Mouse (Mus musculus): ENCODE measurements around the gene Plppr2. TPM values are rescaled to one million over a fixed set of nuclear protein-coding genes. Genes with fewer than 3 reads are reported as not detected.

Plppr2 gene
- total RNA-seq (2022) = 1 to 10 TPM; 2.1 to 3.8 (median 3.2) TPM

DNA sequence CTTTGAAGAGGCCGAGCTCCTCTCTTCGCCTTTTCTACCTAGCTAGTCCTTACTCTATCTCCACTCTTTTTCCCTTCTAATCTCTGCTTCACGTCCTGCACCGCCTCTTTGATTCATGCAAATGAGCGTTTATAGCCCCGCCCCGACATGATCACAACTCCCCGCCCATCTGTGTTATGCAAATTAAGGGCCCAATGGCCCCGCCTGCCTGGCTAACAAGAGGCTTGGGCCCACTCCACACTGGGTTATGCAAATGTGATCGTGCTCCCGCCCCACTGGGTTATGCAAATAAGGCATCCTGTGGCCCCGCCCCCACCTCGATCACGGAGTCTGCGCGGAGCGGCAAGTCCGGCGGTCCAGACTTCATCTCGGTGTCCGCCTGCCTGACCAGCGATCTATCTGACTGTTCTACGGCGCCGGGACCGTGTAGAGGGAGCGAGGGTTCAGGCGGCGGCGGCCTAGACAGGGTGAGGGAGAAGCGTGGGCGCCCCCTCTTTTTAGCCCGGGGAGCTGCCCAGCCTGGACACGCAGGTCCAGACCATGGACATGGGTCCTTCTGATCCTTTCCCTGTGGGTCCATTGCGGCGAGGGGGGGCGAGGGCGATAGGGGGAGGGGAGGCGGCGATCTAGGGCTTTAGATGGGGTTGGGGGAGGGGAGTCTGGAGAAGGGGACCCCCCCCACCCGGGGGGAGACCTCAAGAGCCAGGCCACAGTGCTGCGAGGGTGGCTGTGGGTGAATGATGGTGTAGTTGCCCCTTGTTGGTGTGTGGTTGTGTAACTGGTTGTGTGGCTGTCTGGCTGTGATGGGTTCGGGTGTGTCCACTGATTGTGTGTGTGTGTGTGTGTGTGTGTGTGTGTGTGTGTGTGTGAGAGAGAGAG is at the start of gene Plppr2:
TSS of gene Plppr2 (plus strand) at position 342 of the 879 bp plus-strand sequence.
- peak; percentile 94 for DNase-seq (ENCODE audit: low spot score)

DNA sequence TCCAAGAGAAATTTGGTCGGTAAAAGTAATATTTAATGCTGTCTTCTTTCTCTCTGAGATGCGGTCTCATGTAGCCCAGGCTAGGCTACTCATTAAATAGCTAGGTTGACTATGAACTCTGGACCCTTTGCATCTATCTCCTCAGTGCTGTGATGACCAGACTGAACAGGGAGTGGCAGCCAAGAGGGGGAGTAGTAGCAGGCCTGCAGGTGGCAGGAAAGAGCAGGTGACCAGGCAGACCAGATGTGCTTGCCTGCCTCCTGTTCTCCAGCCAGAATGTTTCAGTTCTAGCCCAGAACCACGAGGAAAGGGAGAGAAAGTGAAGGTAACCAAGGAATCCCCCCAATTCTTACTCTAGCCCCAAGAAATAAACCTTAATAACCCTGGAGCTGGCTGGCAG is 47.6 kb upstream of the Plppr2 start:
- no peak for DNase-seq (ENCODE audit: low spot score)

DNA sequence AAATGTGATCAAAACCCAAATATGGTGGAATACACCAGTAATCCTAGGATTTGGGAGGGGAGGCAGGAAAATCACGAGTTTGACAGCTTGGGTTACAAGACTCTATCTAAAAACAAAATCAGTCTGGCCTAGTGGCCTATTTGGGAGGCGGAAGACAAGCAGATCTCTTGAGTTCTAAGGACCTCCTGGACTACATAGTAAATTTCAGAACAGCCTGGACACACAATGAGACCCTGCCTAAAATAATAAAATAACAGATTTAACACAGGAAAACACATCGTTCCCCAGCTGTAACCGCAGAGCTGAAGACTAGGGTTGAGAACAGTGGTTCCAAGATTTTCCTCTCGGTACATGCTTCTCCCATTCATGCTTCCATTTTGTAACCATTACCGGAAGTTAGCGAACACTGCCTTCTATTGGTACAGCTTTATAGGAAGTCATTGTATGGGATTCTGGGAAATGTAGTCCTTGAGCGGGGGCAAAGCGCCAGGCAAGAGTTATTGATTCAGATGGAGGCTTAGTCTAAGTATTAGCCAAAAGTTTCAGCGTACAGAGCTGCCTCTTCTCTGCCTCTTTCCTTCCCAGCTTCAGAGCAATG is 35.5 kb upstream of the Plppr2 start:
- peak; percentile 75 for DNase-seq (ENCODE audit: low spot score)

DNA sequence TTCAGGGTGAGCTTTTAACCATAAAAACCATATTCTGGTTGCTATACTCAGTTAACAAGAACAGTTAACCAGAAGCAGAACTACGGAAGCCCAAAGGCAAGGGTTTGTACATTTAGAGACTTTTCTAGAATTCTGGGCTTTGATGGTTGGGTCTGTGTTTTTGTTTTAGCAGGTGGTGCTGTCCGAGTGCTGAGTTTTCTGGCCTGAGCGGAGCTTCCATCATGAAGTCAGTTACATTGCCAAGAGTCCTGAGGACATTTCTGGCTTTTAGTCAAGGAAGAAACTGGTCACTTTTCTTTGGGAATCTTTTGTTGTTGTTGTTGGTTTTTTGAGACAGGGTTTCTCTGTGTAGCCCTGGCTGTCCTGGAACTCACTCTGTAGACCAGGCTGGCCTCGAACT is 32.8 kb upstream of the Plppr2 start:
- DNase-seq (ENCODE audit: low spot score) = no peak

DNA sequence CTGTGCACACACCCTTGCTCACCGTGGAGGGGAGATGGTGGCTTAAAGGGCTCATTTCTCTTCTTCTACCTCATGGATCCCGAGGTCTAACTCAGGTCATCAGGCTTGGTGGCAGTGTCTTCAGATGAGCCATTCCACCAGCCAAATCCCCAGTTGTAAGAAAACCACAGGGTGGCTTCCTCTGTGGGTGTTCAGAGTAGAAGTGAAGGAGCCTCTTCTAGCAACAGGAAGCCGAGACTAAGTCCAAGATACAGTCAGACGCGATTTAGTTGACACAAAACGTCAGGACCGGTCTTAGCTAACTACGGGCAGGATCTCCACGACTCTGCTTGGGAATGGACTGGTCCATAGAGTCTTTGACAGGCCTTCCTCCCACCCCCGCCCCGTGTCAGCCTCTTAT is 28.6 kb upstream of the Plppr2 start:
- DNase-seq (ENCODE audit: low spot score) = no peak

DNA sequence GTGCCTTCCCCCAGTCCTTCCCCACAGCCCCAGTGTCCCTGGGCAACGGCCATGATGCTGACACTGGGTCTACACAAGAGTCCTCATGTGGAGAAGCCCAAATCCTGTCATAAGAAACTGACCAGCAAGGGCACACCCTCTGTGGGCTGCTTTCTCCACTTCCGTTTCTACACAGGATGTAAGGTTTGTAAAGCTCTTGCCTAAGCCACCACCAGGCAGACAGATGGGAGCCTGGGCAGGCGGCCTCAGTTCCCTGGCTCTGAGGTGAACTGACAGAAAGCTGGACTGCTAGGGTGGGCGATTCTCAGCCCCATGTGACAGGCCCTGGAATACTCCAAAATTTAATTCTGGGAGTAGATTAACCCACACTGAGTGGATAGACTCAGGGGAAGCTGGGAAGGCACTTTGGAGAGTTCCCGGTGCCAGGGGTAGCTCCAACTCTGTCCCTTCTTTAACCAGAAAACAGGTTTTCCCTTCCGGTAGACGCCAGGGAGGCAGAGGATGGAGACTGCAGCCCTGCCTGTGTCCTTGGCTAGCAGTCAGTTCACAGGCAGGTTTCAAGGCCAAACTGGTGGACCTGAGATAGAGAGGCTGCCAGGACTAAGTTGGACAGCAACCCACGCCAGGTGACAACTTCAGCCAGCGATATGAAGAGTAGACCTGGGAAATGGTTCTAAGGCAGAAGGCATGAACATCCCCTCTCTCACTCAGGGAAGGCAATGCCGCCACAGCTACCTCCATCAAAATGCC is 27.2 kb upstream of the Plppr2 start:
- DNase-seq (ENCODE audit: low spot score) = no peak

DNA sequence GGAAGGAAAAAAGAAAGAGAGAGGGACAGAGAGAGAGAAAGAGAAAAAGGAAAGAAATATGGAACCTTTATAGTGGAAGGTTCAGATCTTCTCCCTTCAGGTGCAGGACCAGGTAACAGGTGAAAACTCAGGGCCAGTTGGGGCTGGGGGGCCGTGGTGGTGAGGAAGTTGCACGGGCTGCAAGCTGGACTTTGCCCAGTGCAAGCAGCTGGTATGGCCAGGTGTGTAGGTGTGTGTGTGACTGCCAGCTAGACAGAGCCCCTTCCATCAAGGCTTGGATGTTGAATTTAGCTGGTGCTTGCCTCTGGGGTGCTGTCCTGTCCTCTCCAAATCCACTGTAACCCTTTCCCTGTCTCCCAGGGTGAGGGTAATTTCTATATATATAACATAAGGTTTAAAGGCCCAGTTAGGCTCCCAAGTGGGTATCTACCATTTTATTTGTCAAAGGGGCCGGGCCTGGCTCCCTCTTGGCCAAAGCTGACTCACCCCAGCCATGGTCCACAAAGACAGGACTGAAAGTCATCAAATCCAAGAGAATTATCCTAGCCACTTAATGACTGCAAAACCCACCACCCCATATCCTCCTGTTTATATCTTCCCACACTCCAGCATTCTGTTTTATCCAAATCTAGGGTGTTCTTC is 19.9 kb upstream of the Plppr2 start:
- no peak for DNase-seq (ENCODE audit: low spot score)

DNA sequence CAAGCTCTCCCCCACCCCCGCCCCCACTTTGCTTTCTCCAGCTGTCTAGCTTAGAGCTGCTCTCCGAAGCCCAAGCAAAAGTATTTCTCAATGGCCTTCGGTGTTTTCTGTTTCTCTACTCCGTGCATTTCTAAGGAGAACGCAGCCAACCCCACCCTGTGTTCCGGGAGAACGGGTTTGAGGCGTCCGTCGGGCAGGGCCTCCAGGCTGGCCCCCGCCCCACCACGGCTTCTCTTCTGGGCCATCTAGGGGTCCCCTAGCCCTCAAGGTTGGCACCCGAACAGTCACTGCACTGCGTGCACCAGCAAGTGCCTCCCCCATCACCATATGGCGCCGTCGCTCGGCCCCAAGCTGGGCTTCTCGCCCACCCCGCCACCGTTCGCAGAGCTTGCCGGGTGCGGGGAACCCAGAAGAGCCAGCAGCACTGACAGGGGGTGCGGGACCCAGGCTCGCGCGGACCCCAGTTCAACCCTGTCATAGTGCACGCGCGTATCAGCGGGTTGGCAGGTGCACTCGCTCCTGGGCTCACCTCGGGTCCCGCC is 19.3 kb upstream of the Plppr2 start:
- peak; percentile 28 for DNase-seq (ENCODE audit: low spot score)

DNA sequence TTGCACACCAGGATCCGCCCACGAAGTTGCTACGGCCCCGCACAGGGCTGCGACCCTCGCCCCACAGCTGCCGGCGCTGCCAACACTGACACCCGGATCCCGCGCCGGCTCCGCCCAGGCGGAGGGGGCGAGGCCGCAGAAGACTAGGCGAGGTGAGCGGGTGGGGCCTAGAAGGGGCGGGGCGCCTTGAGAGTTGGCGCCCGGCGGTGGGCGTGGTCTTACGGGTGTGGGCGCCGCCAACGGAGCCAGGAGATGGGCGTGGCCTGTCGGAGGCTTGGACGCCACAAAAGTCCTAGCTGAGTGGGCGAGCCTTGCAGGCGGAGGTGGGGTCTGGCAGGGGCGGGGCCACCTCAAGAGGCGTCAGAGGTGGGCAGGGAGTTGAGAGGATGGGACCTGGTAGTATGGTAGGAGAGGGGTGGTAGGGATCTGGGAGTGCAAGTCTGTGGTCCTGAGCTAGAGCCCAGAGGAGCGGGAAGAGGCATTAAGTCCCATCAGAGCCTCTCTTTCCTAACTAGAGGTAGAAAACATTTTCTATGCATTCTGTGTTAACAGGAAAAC is 18.7 kb upstream of the Plppr2 start, which contains the start of gene Rab3d:
TSS of gene Rab3d (minus strand) at position 158 of the 558 bp plus-strand sequence.
- peak; percentile 93 for DNase-seq (ENCODE audit: low spot score)

DNA sequence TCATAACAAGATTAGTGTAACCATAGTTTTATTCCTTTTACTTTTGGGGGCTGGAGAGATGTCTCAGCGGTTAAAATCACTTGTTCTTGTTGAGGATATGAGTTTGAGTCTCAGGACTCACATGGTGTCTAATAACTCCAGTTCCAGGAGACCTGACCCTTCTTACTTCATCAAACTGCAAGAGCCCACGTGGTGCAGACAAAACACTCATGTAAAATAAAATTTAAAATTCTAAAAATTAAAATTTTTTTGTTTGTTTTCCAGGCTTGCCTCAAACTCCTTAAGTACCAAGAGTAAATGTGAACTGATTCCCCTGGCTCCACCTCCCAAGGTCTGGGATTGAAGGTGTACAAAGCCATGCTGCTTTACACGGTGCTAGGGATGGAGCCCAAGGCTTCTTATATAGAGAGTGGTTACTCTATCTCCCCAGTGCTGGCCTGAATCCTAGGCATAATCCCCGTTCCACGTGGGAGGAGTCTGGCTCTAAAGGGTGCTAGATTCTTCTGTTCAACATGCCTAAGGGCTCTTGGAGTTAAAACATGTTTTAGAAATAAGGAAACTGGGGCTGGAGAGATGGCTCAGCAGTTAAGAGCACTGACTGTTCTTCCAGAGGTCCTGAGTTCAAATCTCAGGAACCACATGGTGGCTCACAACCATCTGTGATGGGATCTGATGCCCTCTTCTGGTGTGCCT is 18.0 kb upstream of the Plppr2 start:
- DNase-seq (ENCODE audit: low spot score) = no peak

DNA sequence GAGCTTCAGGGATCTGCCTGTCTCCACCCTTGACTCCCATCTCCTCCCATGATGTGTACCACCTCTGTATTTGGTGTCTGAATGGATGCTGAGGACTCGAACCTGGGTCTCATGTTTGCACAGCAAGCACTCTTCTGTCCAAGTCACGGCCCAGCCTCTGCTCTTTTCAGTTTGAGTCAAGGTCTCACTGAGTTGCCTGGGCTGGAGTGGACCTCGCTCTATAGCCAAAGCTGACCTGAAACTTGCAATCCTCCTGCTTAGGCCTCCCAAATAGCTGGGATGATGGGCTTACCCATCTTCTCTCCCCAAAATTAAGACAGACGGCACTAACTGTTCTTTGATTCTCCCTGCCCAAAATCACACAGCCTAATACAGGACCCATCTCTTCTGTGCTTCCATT is 13.8 kb upstream of the Plppr2 start:
- no peak for DNase-seq (ENCODE audit: low spot score)

DNA sequence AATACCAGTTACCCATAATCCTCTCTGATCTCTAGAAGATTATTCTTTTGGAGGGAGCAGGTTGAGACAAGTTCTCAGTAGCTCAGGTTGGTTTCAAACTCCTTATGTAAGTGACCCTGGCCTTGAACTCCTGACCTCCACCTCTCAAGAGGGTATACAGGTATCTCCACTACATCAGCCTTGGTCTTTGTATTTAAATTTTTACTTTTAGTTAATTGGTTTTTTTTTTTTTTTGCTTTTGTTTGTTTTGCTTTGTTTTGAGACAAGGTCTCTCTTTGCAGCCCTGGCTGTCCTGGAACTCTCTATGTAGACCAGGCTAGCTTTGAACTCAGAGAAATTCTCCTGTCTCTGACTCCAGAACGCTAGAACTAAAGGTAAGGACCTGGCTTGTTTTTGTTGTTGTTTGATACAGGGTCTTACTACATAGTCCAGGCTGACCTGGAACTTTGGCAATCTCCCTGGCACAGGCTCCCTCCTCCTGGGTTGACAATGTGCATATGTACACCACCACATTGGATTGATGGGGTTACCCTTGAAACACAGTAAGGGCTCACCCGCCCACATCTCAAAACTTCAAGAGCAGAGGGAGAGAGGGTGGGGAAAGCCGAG is 13.2 kb upstream of the Plppr2 start:
- DNase-seq (ENCODE audit: low spot score) = peak; percentile 30

DNA sequence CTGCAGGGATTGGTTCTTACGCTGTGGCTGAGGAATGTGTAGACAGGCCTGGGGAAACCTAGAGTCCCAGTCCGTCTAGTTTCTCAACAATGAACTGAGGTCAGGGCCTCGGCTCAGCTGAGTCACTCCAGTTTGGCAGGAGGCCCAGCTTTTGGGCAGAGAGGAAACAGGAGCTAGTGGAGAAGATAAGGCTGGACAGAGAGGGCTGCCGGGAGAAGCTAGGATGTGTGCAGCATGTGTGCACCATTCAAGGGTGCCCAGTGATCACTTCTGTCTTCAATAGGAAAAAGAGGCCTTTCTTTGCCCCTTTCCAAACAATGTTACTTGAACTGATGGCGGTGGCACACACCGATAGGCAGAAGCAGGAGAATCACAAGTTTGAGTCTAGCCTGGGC is 12.7 kb upstream of the Plppr2 start:
- DNase-seq (ENCODE audit: low spot score) = peak; percentile 96

DNA sequence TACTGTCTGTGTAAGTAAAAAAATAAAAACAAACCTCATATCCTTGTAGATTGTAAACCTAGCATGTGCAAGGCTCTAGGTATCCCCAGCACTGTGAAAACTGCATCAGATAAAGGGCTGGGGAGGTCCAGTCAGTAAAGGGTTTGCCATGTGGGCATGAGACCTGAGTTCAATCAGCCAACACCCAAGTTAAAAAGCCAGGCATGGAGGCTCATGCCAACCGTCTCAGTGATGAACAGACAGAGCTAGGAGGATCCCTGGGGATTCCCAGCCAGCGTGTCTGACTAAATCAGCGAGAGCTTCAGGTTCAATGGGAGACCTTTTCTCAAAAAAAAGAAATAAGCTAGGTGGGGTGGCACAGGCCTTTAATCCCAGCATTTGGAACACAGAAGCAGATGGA is 11.8 kb upstream of the Plppr2 start:
- no peak for DNase-seq (ENCODE audit: low spot score)

DNA sequence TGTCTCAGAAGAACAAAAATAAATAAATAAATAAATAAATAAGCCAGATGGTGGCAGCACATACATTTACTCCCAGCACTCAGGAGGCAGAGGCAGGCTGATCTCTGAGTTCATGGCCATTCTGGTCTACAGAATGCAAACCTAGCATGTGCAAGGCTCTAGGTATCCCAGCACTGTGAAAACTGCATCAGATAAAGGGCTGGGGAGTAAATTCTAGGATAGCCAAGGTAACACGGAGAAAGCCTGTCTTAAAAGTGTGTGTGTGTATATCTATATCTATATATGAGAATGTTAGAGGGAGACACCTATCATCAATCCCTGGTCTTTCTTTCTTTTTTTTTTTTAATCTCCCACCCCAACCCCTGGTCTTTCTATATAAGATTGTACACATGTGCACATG is 11.3 kb upstream of the Plppr2 start:
- DNase-seq (ENCODE audit: low spot score) = no peak

DNA sequence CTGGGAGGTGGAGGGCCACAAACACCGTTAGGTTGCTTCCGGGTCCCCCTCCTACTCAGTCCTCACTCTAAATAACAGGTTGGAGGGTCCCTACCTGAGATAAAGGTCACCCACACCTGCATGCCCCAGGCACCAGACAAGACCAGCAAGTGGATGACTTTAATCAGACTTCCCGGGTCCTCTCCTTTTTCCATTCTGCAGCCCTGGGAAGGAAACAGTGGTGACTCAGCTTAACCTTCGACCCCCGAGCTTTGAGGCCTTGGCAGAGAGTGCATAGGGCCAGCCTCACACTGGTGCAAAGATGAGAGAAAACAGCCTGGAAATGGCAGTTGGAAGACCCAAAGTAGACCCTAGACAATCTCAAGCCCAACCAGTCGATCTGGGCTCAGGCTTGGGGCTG is 10.7 kb upstream of the Plppr2 start:
- no peak for DNase-seq (ENCODE audit: low spot score)

DNA sequence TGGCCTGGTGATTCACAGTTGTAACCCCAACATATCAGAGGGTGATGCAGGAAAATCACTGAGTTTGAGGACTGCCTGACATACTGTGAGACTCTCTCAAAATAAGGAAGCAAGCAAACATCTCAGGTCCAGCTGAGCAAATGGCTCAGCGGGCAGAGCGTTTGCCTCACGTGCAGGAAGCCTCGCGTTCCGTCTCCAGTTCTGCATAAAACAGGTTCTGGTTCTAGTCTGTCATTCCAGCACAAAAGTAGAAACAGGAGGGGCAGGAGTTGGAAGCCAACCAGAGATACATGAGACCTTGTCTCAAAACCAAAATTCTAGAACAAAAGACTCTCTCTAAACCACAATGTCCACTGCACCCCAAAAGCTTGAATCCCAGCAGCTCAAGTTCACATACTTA is 10.0 kb upstream of the Plppr2 start:
- no peak for DNase-seq (ENCODE audit: low spot score)

DNA sequence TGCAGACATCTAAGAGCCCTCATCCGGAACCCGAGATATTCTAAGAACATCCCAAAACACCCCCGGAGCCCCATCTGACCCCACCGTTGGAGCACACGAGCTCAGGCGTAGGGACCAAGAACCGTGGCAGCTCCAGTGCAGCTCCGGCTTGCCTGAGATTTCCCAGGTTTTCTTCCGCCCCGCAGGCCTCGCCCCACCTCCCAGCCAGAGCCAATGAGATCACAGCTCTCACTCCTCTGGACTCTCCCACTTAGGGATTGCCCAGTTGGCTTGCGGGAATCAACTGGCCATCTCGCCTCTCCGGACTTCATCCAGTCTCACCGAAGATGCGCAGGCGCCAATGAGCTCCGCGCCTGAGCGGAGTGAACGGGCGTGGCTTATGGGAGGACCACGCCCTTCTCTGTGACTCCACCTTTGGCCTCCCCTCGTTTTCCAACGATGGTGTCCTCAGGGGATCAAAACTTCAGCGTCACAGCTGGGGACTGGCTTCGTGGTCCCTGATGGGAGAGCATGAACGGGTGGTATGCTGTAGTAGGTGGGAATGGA is 9.6 kb upstream of the Plppr2 start, which contains the start of the genes Ccdc159 and Tmem205:
TSS of gene Ccdc159 (plus strand) at position 264 of the 546 bp plus-strand sequence.
TSS of gene Tmem205 (minus strand) at position 349 of the 546 bp plus-strand sequence.
- peak; percentile 96 for DNase-seq (ENCODE audit: low spot score)

DNA sequence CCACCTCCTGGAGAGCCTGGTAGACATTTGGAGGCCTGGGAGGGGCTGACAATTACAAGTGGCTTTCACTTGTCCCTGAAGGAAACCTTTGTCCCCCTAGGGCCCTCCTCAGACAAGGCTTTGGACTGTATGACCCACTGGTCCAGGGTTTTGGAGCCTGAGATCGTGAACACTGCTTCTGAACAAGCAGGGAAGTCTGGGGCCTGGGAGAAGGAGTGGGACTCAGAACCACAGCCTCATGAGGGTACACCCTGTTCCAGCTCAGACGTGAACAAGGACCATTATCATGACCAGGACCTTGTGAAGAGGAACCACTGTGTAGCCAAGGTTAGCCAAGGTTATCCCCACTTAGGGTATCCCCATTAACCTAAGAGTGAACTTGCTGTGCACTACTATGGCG is 7.6 kb upstream of the Plppr2 start:
- no peak for DNase-seq (ENCODE audit: low spot score)

DNA sequence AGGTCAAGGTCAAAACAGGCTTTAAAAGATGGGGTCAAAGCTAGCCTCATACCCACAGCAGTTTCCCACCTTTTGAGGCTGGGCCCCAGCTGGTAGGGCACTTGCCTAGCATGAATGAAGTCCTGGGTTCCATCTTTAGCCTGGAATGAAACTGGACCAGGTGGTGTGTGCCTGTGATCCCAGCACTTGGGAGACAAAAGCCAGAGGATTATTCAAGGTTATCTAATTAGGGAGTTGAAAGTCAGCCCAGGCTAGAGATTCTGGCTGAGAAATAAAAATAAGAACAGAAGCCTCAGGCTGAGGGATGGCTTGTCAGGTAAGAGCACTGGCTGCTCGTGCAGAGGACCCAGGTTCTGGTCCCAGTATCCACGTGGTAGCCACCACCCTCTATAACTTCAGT is 4.8 kb upstream of the Plppr2 start:
- DNase-seq (ENCODE audit: low spot score) = no peak
